Mouse (Mus musculus) monocyte, adult 5-6 weeks (primary cell): ENCODE results near the gene Fndc3b. TPM values are rescaled to one million over a fixed set of nuclear protein-coding genes. Genes with fewer than 3 reads are reported as not detected.
A peak's percentile ranks its signal among the peaks of the same experiment; 100 is the strongest.

Experiments used
- ATAC-seq: fragments of 153-309, 156-312 bp; replicated peaks from 2 replicates; pipeline ENCODE4 v1.8.0; 2017; ENCODE audit warnings: mild to moderate bottlenecking; ENCODE audit not compliant: low TSS enrichment, insufficient number of reproducible peaks, severe bottlenecking, poor library complexity, low FRiP score
- total RNA-seq: library from RNA; stranded (forward); fragments of 200-1000, 200-491, 200-594 nt; gene quantifications from 3 replicates; pipeline ENCODE4 v1.2.3, GENCODE M21; 2017

The Fndc3b gene
- total RNA-seq, 1 experiment from 2014 or later, result 14.0 TPM

- ATAC-seq, result no peak
These were observed 75.3 kb downstream of the Fndc3b start for GRCm38 (mm10) chr3:27635776-27636175.

- no peak for ATAC-seq
These were observed 78.2 kb downstream of the Fndc3b start for GRCm38 (mm10) chr3:27632880-27633279.

GRCm38 (mm10) chr3:27631112-27631511 lies 80.0 kb downstream of the Fndc3b start:
- ATAC-seq, result no peak

GRCm38 (mm10) chr3:27629716-27630115 lies 81.4 kb downstream of the Fndc3b start:
- ATAC-seq, result no peak

- ATAC-seq, result no peak
These were observed 84.8 kb downstream of the Fndc3b start for GRCm38 (mm10) chr3:27626301-27626700.

- ATAC-seq, result no peak
These were observed 85.5 kb downstream of the Fndc3b start for GRCm38 (mm10) chr3:27625592-27625985.

GRCm38 (mm10) chr3:27624974-27625591 lies 86.0 kb downstream of the Fndc3b start:
- ATAC-seq, result no peak

- no peak for ATAC-seq
These were observed 88.7 kb downstream of the Fndc3b start for GRCm38 (mm10) chr3:27622451-27622850.

- no peak for ATAC-seq
These were observed 89.9 kb downstream of the Fndc3b start for GRCm38 (mm10) chr3:27621176-27621575.

GRCm38 (mm10) chr3:27617733-27618132 lies 93.4 kb downstream of the Fndc3b start:
- peak; percentile 75 for ATAC-seq

- ATAC-seq, result peak; percentile 56
These were observed 93.9 kb downstream of the Fndc3b start for GRCm38 (mm10) chr3:27617237-27617499.

- ATAC-seq, result peak; percentile 24; the same call in 1 of the 2 replicates
These were observed 94.5 kb downstream of the Fndc3b start for GRCm38 (mm10) chr3:27616421-27617236.

GRCm38 (mm10) chr3:27615479-27615878 lies 95.6 kb downstream of the Fndc3b start:
- no peak for ATAC-seq

- ATAC-seq, result no peak
These were observed 97.3 kb downstream of the Fndc3b start for GRCm38 (mm10) chr3:27613828-27614227.

GRCm38 (mm10) chr3:27613011-27613410 lies 98.1 kb downstream of the Fndc3b start:
- ATAC-seq, result no peak

GRCm38 (mm10) chr3:27611986-27612385 lies 99.1 kb downstream of the Fndc3b start:
- ATAC-seq, result no peak

GRCm38 (mm10) chr3:27610547-27610946 lies 100.6 kb downstream of the Fndc3b start:
- no peak for ATAC-seq

- ATAC-seq, result no peak
These were observed 101.0 kb downstream of the Fndc3b start for GRCm38 (mm10) chr3:27610089-27610488.

- no peak for ATAC-seq
These were observed 103.3 kb downstream of the Fndc3b start for GRCm38 (mm10) chr3:27607796-27608151.

GRCm38 (mm10) chr3:27607081-27607795 lies 103.9 kb downstream of the Fndc3b start:
- ATAC-seq, result no peak
